21 mouse cellular contexts compared by ENCODE assay signal in the genomic region with DNA sequence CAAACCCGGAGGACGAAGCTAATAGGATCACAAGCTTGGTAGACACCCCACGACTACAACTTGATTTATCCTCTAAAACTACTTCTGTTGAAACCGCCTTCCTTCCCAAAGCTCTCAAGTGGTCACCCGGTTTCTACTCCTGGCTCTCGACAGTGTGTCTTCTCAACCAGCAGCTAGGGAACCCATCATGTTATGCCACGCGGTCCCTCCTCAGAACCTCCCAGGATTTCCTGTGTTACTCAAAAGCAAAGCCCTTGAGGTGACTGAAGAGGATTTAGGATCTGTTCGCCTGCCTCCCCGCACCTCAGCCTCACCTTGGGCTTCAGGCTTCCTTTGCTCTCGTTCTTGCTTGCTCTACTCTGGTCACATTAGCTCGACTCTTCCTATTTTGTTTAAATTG. TPM values are rescaled to one million over a fixed set of nuclear protein-coding genes. Genes with fewer than 3 reads are reported as not detected.
"Had no signal": no experiment of that assay in that cellular context is flagged by ENCODE, and none has a peak within 500 bp of the region (broad histone marks: within the 10 kb centered on the region; RNA-seq: fewer than 3 reads in every experiment).

No protein-coding gene starts in this region.

- H3K27ac ChIP-seq: midbrain, embryonic 10.5 days; midbrain, embryonic 12.5 days; neural tube, embryonic 13.5 days; neural tube, embryonic 15.5 days had no signal

- H3K4me1 ChIP-seq: midbrain, embryonic 10.5 days; midbrain, embryonic 12.5 days; neural tube, embryonic 13.5 days; neural tube, embryonic 15.5 days had no signal

- H3K36me3 ChIP-seq: midbrain, embryonic 10.5 days; midbrain, embryonic 12.5 days; neural tube, embryonic 13.5 days; neural tube, embryonic 15.5 days had no signal

- DNase-seq: lung, adult 18-20 months; lung, embryonic 14.5 days; lung, postnatal 10 days; lung, postnatal 4 days; midbrain, embryonic 14.5 days; retina, postnatal 1 day; right cerebral cortex, adult 18-20 months; right cerebral cortex, postnatal 25 days; right cerebral cortex, postnatal 4 days; spleen, adult 18-20 months; thymus, adult 18-20 months; thymus, postnatal 14 days; thymus, postnatal 36 days had no signal

- H3K27me3 ChIP-seq: midbrain, embryonic 12.5 days; neural tube, embryonic 13.5 days; neural tube, embryonic 15.5 days had no signal

- H3K4me3 ChIP-seq: midbrain, embryonic 10.5 days; midbrain, embryonic 12.5 days; myocyte; neural tube, embryonic 13.5 days; neural tube, embryonic 15.5 days had no signal

- H3K9me3 ChIP-seq: midbrain, embryonic 10.5 days; midbrain, embryonic 12.5 days; neural tube, embryonic 15.5 days had no signal

- ATAC-seq: midbrain, embryonic 16.5 days had no signal

RNA-seq across cellular contexts. Expression of gene Mypn, which starts 35.6 kb away (rescaled TPM):
- total RNA-seq: megakaryocyte-erythroid progenitor cell, adult 5-6 weeks had no signal
- polyA plus RNA-seq: stomach, embryonic 14.5 days had no signal
